In the genomic region with DNA sequence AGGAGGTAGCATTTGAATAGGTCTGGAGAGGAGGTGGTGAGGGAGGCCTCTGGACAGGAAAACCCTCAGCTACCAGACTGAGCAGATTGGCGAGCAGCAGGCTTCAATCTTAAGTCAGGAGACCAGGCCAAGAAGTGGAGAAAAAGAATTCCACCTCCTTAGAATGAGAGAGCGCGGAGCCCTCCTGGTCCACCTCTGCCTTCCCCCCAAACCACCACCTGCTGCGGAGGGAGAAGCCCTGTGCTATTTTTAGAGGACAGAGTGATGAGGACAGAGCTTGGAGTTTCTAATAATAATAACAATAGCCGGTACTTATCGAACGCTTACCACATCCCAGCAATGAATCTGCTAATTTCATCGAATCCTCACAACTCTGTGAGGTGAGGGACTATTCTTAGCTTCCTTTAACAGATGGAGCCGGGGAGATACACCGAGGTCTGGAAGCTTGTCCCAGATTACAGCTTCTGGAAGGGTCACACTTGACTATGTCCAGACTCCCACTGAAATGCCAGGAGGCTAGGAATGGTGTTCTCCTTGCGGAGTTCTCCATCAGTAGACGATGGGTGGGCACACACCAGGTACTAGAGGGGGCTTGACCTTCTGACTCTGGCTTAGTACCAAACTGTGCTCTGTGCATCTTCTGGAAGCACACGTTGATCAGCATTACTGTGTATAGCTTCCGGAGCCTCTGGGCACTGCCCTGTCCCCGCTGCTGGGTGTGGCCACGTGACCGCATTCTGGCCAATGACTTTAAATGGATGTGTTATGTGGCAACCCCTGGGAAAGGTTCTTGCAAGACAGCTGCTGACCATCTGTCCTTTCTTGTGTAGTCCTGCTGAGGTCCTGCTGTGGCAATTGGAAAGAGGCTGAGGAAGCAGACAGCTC, we compare ENCODE assay signal across 13 mouse cellular contexts.
DNase-seq lines count a peak whose midpoint lies in the region; ATAC-seq and TF ChIP-seq lines count a peak whose summit lies in the region.
"Had no signal": no experiment of that assay in that cellular context is flagged by ENCODE, and none has a peak within 500 bp of the region (broad histone marks: within the 10 kb centered on the region; RNA-seq: fewer than 3 reads in every experiment).

No protein-coding gene starts in this region.

- H3K4me1 ChIP-seq in lung, adult 2 months (ENCODE audit: control insufficient read depth, insufficient read depth, low read length), result no peaks in the 10 kb centered on the region
- no peaks in the 10 kb centered on the region; the same call in 1 of the 2 replicates for H3K4me1 ChIP-seq in neural tube, embryonic 11.5 days (ENCODE audit: control insufficient read depth, insufficient read depth, low read length)
- H3K4me1 ChIP-seq: intestine, embryonic 15.5 days; liver, embryonic 15.5 days had no signal

- H3K9ac ChIP-seq in neural tube, embryonic 11.5 days (ENCODE audit: low read length), result no peak overlapping the region
- H3K9ac ChIP-seq: intestine, embryonic 15.5 days; liver, embryonic 15.5 days had no signal

- H3K9me3 ChIP-seq in neural tube, embryonic 11.5 days (ENCODE audit: control insufficient read depth, low read length), result no peaks in the 10 kb centered on the region
- H3K9me3 ChIP-seq: intestine, embryonic 15.5 days; liver, embryonic 15.5 days had no signal

- TF ChIP-seq POLR2A in lung, adult 2 months (IDR thresholded peaks at IDR 0.05; ENCODE audit: borderline replicate concordance, extremely low read depth, low read depth, low read length), result no peak

- TF ChIP-seq CTCF in lung, adult 2 months (IDR thresholded peaks at IDR 0.05; ENCODE audit: insufficient read depth, low read length), result no peak

- no peak overlapping the region for H3K4me3 ChIP-seq in lung, adult 2 months (replicated peaks; ENCODE audit: extremely low read depth, low read depth, low read length)
- H3K4me3 ChIP-seq in neural tube, embryonic 11.5 days (ENCODE audit: low read depth, low read length), result no peak overlapping the region
- H3K4me3 ChIP-seq: intestine, embryonic 15.5 days; liver, embryonic 15.5 days had no signal

- peak; percentile 77 for ATAC-seq in frontal cortex, adult (ENCODE audit: low TSS enrichment)
- ATAC-seq in neural tube, embryonic 11.5 days (ENCODE audit: insufficient read depth, low FRiP score, low TSS enrichment), result no peak
- ATAC-seq in granulocyte monocyte progenitor cell, adult 5-6 weeks (replicated peaks; ENCODE audit: poor library complexity, severe bottlenecking), result no peak
- ATAC-seq: intestine, embryonic 15.5 days had no signal

- no peak overlapping the region for H3K27ac ChIP-seq in neural tube, embryonic 11.5 days (ENCODE audit: low read depth, low read length)
- H3K27ac ChIP-seq: intestine, embryonic 15.5 days; liver, embryonic 15.5 days had no signal

- no peak overlapping the region for H3K4me2 ChIP-seq in neural tube, embryonic 11.5 days (ENCODE audit: low read depth)
- H3K4me2 ChIP-seq: intestine, embryonic 15.5 days; liver, embryonic 15.5 days; midbrain, embryonic 11.5 days had no signal

- no peaks in the 10 kb centered on the region for H3K27me3 ChIP-seq in neural tube, embryonic 11.5 days (ENCODE audit: control insufficient read depth, insufficient read depth, low read length)
- H3K27me3 ChIP-seq: intestine, embryonic 15.5 days; liver, embryonic 15.5 days had no signal

- 81% methylated on average over 17 of the region's 17 CpGs for WGBS in lung, adult 2 months
- 79% methylated on average over 17 of the region's 17 CpGs for WGBS in neural tube, embryonic 11.5 days

- DNase-seq in frontal cortex, postnatal 10 days (ENCODE audit: low spot score in 2 of 2), result no peak
- DNase-seq in lung, adult 18-20 months, result peak; percentile 23 to 46
- no peak for DNase-seq in lung, adult 2 months
- peak; percentile 49 to 52 for DNase-seq in cerebellum, postnatal 36 days
- DNase-seq in neural tube, embryonic 11.5 days (ENCODE audit: low spot score), result peak; percentile 40
- no peak for DNase-seq in adrenal gland, adult 2 months
- DNase-seq: adrenal gland, postnatal 10 days; gastrocnemius, postnatal 10 days had no signal

- H3K36me3 ChIP-seq in neural tube, embryonic 11.5 days (ENCODE audit: control insufficient read depth, insufficient read depth, low read length), result no peaks in the 10 kb centered on the region
- H3K36me3 ChIP-seq: intestine, embryonic 15.5 days; liver, embryonic 15.5 days had no signal

Comparison
In these comparisons a context has a peak if more than half of its experiments do, and no peak if none do; other contexts are left out.
1. DNase-seq: peak in lung, adult 18-20 months (2 of 2), cerebellum, postnatal 36 days (2 of 2) and neural tube, embryonic 11.5 days (single experiment); none in frontal cortex, postnatal 10 days (0 of 2), lung, adult 2 months (single experiment) and adrenal gland, adult 2 months (single experiment).